Mouse (Mus musculus): Measurements from ENCODE around the gene Rgcc.

Rgcc gene

DNA sequence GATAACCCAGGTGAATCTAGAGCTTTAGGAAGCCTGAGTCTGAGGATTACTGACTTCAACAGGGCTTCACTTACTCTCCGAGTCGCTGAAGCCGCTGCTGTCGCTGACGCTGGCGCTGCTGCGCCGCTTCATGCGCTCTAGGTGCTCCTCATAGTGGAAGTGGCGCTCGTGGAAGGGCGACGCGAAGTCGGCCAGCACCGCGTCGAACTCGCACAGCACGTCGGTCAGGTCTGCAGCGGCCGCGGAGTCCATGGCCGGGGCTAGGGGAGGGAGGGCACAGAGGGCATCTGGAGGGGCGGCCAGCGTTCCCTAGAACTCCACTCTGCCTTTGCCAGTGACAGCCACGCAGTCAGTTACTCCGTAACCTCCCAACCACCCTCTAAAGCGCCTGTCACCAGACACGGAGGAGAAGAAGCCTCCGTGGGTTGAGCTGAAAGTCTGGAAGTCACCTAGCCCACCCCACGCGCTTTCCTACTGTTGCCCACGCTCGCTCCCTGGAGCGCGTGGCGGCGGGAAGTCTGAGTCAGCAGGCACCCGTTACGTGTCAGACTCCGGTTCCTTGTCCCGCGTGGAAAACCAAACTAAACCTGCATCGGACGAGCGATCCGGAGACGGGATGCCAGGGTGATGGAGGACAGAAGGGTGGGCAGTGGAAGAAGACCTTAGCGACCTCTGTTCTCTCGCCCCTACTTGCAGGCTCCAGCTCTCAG, 649 bp downstream of the Rgcc start:
- peak; percentile 58 to 62 for DNase-seq

DNA sequence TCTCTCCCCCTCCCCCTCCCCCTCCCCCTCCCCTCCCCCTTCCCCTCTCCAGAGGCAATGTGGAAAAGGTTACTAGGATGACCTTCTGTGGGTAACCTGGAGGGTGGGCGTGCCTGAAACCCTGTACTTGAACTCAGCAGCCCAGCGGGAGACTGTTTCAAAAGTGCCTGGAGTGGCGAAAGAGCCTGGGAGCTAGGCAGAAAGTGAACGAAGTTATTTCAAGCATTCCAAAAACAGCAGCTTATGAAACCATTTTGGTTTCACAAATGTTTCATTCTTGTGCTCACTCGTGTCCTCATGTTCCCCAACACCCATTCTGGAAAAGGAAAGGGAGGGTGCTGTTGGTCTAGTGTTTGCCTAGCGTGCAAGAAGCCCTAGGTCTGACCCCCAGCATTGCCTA, 1.6 kb downstream of the Rgcc start:
- DNase-seq = no peak

DNA sequence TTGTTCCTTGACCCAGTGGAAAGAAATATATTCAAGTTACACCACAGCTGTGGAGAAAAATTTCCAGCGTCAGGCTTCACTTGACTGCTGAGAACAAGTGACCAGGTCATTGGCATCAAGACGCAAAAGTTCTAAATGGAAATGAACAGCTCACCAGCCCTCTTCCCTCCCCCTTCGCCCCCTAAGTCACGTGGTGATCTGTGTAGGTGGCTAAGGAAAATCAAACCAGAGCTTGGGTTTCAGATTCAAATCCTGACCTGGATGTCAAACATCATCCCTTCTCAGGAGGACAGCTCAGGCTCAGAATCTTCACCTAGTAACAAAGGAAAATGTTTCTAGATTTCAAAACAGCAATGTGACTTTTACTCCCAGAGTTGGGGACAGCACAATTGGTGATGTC, 2.2 kb downstream of the Rgcc start:
- DNase-seq = no peak

DNA sequence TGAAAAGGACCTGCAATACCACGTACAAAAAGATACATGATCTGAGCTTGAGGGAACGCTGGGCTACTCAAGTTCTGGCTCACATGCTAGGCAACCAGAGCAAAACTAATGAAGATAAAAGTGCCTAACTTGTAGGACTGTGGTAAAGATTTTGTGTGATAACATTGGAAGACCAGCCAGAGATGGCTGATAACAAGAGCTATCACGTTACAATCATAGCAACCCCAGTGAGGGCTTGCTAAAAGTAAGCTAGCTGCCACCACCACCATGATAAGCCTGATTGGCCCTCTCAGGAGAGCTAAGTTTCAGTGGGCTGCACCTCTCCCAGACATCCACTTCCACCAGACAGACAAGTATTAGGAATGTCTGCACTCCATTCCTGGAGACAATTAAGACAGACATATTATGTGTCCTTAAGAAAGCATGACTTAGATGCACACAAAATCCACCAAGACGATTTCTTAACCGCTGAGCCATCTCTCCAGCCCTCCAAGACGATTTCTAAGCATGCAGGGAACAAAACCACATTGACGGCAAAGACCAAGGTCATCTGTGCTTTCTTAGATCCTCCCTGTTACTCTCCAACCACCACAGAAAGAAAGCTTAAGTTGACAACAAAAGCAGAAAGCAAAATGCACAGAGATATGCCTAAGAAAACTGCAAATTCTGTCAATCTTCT, 3.0 kb downstream of the Rgcc start:
- DNase-seq = no peak

DNA sequence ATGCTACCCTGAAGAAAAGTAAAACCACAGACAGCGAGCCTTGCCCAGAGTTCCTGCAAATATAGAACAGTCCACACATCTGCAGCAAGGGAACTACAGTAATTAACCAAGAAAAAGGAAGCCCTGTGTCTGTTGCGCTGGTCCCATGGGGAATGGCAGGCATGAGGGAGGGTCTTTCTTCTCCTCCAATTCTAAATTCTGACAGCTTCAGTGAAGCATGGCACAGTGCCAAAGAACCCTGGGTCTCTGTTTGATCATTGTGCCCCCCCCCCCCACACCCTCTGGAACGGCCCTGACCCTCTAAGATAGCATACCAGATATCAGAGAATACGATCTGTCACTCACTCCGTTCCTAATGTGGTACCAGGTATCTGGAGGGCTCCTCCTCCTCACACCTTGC, 4.6 kb downstream of the Rgcc start:
- DNase-seq = no peak

DNA sequence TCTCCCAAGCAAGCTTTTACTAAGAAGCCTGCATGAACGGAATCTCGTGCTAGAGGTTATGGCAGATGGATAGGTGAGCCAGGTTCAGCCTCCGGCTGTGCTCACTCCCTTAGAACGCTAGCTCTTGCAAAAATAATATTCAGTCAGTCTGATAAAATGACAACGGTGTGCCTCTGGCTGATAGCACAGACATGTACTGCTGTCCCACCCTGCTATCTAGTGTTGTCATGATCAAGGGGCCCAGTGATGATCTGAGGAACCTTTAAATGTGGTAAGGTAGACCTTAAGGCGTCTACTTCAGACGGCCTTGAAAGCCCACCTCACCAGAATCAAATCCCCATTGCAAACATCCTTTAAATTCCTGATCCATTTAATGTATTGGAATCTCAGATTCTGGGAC, 5.2 kb downstream of the Rgcc start:
- no peak for DNase-seq

DNA sequence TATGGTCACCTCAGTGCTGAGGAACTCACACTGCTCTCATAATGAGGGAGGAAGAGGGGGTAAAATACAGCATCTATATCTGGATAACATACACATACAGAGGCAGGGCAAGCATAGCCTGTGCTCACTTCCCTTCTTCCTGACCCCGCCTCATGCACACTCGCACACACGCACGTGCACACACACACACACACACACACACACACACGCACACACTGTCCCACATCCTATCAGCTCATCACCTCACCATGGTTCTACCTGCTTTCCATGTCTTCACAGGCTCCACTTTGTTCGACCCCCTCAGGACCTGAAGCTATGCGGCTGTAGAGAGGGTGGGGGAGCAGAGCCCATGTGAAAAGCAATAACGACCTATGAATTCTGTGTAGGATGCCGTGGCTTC, 5.9 kb downstream of the Rgcc start:
- DNase-seq = no peak

DNA sequence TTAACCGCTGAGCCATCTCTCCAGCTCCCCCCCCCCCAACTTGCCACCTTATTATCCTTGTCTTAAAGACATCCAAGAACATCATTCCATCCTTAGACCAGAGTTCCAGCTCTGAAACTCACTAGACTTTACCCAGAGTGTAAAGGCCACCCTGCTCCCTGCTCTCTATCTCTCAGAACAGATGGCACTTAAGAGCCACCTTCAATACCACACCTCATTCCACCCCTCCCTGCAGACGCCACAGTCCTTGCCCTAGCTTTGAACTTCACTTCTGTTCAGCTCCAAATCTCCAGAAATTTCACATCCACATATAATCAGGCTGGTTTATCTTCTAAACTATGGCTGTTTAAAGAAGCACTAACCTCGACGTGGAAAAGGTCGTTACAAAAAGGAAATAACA, 6.5 kb downstream of the Rgcc start:
- no peak for DNase-seq

DNA sequence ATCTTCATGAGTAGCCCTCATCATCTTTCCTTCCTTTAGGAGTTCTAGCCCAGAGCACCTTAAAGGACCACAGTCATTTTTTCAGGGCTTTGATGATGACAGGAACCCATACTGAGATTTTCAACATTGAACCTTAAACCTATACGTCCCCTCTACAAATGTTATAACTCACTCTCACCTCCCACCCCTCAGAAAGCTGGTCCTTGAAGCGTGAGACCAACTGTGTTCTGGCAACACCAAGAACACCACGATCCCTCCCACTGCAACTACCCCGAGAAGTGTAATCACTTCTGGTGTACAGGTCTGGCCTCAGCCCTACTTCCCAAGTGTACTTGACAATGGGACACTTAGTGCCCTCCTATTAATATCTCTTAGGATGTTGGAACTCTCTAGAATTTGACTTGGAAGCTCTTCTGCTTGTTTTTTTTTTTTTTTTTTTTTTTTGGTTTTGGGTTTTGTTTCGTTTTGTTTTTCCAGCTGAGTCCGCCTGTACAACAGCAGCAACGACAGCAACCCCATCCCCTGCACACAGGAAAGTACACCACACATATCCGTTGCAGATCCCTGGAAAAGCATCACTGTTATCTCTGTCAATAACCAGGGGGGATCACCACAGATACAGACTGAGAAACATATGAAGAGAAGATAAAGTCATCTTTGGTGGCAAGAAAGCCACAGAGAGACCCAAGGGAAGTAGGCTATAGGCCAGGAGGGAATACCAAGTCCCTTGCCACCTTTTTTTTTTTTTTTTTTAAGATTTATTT, 7.2 kb downstream of the Rgcc start:
- no peak for DNase-seq

DNA sequence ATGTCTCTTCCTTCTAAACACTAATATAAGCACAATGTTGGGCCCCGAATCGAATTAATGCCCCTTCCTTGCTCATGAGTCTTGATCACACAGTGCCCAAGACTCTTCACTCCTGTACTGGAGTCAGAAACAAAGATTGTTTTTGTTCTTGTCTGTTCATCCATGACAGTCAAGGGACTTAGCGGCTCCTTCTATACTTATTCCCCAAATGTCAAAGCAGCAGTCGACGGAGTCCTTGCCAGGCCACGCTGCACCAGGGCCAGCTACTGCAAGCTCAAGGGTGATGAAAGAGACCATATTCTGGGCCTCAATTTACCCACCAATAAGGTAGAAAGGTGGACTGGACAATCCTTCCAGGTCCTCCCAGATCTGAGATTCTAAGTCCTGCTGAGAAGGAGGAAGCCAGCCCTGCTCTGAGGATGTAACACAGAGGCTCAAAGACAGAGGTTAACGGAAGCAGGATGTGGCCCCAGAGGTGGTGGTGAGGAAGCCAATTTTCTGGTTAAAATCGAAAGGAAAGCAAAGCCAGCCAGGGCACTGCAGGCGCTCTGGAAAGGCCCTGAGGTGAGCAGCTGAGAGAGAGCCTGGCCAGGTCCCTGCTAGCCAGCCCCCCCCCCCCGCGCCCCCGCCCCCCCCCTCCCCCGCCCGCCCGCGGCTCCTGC, 8.2 kb downstream of the Rgcc start:
- DNase-seq = peak; percentile 46 to 49

DNA sequence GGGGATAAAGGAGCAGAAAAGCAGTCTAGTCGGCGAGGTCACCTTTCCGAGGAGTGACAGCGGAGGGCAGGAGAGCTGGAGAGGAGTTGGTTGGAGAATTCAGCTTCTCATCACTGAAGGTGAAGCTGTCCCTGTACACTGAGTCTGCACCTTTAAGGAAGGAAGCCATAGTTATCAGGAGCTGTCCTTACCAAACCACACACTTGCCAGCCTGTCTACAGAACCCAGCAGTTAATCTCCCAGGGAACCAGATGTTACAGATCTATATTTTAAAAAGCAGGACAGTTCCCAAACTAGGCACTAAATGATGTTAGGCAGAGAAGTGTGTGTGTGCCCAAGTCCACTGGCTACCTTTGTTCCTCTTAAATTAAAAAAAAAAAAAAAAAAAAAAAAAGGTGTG, 9.8 kb downstream of the Rgcc start:
- DNase-seq = no peak

DNA sequence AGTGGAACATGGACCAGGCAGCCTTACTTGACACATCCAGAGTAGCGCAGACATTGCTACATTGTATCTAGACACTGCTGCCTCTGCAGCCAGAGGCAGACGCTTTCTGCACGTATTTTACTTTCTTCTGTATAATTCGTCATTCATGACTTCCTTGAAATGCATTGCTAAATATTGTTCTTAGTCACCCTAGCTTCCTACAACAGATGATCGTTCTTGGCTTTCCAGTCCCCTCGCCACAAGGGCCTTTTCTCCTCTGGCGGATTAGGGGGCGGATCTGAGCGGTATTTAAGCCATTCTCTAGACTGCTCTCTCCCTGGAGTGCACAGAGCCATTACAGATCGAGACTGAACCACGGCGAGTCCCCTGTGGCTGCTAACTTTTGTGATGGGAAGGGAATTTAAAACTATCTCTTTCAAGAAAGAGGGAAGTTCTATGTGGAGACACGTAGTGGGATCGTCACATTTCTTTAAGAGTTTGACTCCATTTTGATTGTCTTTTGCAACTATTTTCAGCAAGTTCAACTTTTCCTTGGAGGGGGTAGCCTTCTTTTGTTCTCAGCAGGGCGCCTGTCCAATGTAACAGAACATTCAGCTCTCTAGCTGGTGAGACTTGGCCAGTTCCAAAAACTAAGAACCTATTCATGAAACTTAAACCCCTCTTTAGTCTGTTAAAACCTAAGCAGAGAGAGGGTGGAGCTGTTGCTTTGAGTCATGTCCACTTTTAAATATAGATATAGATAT, 10.6 kb downstream of the Rgcc start:
- DNase-seq = no peak

DNA sequence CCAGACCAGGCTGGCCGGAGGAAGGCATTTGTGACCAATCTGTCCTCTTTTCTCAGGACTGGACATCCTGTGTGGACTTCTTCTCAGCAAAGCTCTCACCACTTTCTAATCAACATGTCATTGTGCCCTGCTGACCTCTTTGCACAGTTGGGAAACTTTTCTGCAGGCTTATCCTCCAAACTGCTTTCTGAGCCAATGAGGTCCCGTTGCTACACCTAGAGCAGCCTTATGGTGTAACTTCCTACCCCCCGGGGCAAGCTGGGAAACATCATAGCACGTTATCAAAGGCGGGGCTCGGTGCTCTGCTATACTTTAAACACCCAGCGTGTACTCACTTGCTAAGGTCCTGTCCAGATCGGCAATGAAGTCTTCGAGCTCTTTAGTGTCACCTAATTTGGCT, 11.5 kb downstream of the Rgcc start:
- no peak for DNase-seq

DNA sequence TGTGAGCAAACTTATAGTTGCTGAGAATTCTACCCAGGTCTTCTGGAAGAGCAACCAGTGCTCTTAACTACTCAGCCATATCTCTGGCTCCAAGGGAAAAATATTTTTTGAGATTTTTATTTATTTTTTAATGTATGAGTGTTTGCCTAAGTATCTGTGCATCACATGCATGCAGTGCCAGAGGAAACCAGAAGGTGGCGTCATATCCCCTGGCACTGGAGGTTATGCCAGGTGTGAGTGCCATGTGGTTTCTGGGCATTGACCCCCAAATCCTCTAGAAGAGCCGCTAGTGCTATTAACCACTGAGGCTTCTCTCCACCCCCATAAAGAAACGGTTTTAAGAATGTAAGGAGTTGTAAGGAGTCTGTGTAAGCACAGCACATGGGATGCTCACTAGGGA, 13.2 kb downstream of the Rgcc start:
- peak in 1 of 2 experiments; percentile 28 for DNase-seq

DNA sequence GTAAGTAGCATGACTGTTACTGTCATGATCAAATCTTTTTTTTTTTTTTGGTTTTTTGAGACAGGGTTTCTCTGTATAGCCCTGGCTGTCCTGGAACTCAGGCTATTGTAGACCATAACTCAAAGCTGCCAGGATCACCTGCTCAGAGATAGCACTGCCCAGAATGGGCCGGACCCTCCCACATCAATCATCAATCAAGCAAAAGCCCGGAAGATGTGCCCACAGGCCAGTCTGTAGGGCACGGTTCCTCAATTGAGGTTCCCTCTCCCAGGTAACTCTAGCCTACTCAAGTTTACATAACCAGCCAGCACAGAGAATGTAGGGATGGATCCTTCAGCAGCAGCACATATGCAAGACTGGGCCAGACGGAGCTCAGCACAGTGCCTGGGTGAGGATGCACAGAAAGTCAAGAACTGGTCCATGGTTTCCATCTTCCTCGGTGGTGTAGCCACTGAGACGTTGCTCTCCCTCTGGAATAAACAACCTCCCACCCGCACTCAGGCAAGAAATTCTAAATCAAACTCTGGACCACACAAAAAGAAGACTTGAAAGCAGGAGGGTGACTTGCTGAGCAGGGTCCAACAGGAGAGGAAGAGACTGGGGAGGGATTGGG, 14.1 kb downstream of the Rgcc start:
- no peak for DNase-seq

DNA sequence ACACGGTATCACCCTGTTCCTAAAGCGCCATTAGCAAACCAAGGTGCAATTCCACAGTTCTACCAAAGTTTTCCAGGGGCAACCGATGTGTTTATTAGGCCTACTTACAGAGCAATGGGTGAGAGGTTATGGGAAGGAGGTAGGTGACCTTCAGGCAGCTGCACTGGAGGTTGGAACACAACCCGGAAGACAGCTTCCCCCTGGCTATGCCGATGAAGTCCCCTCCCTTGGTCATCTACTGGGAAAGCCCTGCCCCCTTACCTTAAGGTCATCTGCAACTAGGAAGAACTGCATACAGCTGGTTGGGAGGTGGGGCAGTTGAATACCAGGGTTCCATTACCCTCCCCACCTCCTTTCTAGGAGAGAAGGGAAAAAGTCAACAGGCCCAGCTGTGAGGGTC, 15.9 kb downstream of the Rgcc start:
- no peak for DNase-seq

DNA sequence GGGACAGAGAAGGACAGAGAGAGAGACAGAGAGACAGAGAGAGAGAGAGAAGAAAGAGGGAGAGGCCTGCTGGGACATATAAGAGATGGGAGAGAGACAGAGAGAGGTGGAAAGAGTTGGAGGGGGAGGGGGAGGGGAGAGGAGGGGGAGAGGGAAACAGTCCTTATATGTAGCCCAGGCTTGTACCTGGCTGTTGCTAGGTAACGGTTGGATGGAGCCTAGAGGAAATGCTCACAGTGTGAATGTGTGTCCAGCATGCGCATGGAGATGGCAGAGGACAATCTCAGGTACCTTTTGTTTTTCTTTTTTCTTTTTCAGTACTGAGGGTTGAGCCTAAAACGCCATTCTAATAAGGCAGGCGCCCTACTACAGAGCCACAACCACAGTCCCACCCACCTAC, 16.8 kb downstream of the Rgcc start:
- no peak for DNase-seq

DNA sequence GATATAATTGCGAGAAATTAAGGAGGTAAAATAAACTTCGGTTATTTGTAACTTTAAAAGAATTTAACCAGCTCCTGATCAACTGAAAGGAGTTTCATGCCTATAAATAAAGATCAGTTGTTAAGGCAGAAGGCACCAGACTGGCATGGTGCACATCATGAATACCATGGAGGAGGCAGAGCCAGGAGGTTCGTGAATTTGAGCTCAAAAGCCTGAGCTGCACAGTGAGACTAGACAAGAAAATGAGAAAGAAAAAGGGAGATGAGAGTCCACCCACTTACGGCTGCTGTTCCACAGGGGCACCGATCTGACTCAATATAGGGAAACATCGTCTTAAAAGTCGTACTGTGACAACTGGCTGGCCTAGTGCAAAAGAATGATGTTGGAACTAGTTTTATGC, 17.5 kb downstream of the Rgcc start:
- no peak for DNase-seq

DNA sequence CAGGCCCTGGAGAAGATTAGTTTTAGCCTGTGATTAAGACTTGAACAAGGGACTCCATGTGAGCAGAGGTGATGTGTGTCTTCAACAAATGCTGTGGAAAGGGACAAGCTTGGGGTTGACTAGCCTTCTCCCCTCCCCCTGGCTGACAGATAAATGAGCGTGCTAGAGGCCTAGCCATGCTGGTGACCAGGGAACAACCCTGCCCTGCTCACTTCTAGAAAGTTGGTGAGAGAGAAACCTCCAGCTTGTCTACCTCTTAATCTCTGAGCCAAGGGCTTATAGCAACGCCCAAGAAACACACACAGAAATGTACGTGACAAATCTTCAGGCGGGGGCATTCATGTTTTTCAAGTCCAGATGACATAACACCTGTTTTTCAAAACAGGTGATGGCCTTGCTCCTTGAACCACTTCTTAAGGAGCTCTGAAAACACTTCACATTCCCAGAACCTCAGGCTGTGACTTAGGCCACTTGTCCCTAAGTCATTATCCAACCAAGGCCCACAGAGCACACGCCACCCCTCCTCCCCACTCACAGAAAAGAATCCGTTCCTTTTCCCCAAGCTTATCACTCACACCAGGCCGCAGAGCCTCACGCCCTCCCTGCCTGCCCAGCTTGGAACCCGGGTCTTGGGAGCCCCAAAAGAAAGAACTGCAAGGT, 19.4 kb downstream of the Rgcc start:
- DNase-seq = no peak

DNA sequence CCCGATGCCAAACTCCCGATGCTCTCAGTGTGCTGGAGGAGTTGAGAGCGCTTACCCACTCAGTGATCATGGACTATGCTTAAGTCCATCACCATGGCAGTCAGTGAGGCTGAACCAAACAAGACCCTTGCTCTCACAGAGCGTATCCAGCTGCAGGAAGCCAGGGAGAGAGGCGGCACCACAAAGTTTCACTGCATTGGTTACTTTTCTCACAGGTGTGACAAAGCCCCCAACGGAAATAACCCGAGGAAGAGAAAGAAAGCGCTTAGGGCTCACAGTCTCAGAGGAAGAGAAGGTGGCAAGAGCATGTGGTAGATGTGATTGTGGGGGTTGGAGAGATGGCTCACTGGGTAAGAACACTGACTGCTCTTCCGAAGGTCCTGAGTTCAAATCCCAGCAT, 21.0 kb downstream of the Rgcc start:
- no peak for DNase-seq

DNA sequence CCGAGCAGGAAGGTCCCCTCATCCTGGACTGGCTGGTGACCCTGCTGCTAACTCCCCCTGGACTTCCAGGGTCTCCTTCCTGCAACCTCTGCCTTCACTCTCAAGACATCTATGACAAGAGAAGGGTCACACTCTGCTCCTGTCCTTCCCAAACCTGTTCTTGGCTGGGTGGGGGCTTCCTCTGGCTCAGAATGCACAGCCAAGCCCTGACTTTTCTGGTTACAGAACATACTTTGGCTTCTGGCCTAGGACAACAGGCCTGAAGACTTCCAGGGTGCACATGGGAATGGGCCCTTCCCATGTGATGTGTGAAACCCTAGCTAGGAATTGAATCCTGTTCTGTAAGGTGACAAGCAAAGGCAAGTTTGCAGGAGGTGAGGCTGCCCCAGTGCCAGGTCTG, 22.0 kb downstream of the Rgcc start:
- no peak for DNase-seq

DNA sequence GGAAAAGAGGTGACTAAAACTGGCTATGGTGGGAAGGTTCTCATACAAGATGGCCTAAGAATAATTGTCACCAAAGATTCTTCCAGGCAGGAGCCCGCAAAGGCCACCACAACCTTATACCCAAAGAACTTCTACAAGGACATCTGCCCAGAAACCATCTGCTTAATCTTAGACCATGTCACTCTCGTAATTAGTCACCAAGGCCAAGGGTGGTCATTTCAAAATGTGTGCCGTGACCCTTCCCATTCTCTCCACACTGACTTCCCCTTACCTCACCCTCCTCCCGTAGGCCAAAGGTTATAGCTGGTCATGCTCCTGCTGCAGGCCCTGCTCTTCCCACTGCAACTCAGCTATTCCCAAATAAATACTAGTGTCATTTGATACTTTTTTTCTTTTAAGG, 22.5 kb downstream of the Rgcc start:
- DNase-seq = no peak
